Mouse (Mus musculus) ES-CJ7 (cell line): ENCODE data around the gene Itfg2.
A peak's percentile ranks its signal among the peaks of the same experiment; 100 is the strongest.
"Not testable (repeated sequence)": the region's sequence is repeated elsewhere in the genome, so short reads cannot be mapped to it uniquely, and the experiment has no call there.

Source experiments
- DNase-seq: peaks from one replicate; pipeline ENCODE4 v3.0.0; 2011; ENCODE audit warnings: low read depth, low spot score

Itfg2 gene

GRCm38 (mm10) chr6:128383752-128384151 is 41.0 kb downstream of the Itfg2 start:
- DNase-seq = no peak

- DNase-seq = no peak
Measured at GRCm38 (mm10) chr6:128381254-128381653, 43.5 kb downstream of the Itfg2 start.

GRCm38 (mm10) chr6:128380594-128381167 is 44.0 kb downstream of the Itfg2 start:
- DNase-seq = not testable (repeated sequence)

GRCm38 (mm10) chr6:128379636-128380035 is 45.1 kb downstream of the Itfg2 start:
- no peak for DNase-seq

- no peak for DNase-seq
Measured at GRCm38 (mm10) chr6:128376371-128377085, 48.2 kb downstream of the Itfg2 start.

GRCm38 (mm10) chr6:128375192-128375591 is 49.5 kb downstream of the Itfg2 start, which contains the start of the genes Tex52 and Gm44596:
Tex52 (plus strand) TSS chr6:128375456.
Gm44596 (plus strand) TSS chr6:128375503.
- peak; percentile 58 for DNase-seq

DNA sequence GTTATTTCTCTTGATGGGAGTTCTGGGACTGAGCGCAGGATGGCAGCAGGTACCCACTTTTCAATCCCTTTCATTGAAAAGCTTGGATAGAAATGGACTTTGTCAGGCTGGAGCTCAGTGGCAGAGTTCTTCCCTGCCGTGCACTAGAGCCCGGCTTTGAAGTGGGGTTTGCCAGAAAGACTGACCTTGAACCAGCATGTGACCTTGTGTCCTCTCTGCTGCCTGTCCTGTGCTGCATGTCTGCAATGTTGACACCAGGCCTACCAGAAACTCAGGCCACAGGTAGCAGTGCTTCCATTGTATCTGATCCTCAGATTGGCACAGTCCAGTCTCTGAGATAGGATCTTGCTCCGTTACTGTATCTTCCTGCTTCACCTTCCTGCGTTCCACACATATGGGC is 54.7 kb downstream of the Itfg2 start:
- DNase-seq = no peak

DNA sequence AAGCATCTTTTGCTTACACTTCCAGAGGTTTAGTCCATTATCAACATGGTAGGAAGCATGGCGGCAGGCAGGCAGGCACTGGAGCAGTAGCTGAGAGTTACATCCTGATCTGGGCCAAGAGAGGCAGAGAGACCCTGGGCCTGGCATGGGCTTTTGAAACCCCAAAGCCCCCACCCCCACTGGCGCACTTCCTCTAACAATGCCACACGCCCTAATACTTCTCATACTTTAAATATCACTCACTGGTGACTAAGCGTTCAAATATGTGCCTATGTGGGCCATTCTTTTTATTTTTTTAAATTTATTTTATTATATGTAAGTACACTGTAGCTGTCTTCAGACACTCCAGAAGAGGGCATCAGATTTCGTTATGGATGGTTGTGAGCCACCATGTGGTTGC is 58.3 kb downstream of the Itfg2 start:
- DNase-seq = no peak

DNA sequence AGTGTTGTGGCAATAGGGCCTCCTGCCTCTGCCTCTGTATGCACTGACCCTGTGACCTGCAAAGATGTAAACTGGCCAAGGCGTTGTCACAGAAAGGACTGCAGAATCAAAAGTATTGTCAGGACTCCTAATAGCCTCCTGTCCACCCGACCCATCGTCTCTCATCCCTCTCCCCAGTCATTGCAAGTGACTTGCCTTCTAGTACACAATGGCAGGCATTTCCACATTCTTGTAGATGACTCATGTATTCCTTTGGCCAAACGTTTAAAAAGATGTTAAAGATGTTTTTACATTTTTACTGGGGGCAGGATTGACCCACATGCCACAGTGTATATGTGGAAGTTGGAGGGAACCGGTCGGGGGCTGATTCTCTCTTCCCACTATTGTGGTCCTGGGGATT is 60.0 kb downstream of the Itfg2 start:
- no peak for DNase-seq

DNA sequence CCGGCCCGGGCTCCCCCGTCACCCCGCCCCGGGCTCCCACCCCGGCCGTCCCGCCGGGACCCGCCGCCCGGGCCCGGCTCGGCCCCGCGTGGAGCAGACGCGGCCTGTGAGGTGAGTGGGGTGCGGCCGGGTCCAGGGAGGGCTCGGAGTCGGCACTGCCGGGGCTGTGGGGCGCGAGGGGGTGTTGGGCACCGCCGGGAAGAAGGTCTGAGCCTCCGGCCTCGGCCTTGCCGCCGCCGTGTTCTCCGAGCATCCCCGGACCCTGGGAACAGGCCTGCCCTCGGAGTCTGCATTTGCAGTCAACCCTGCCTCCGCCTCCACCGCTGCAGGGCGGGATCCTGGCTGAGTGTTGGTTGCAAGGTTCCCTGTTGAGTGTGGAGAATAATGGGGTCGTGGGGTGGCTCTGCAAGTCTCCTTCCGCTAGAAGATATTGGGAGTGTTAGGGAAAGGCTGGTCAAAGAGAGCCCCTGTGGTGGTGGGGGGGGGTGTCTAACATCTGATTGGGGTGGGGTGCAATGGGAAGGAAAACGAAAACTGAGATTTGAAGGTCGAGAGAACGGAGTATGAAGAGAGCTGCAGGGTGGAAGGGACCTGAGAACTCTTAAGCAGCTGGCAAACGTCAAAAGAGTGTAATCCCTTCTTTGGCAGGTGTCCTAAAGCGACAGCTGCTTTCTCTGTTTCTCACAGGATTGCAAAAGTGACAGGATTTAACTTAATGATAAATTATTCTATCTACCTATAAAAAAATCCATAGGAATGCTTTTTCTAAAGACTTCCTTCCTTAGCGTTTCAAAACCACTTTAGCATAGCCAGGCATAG is 61.5 kb downstream of the Itfg2 start:
- DNase-seq = peak; percentile 65

- peak; percentile 84 for DNase-seq
Measured at GRCm38 (mm10) chr6:128362381-128363006, 62.2 kb downstream of the Itfg2 start, which contains the start of the genes Rhno1 and Foxm1. Rhno1 (minus strand) TSS chr6:128362911. Foxm1 (plus strand) TSS chr6:128362967.

DNA sequence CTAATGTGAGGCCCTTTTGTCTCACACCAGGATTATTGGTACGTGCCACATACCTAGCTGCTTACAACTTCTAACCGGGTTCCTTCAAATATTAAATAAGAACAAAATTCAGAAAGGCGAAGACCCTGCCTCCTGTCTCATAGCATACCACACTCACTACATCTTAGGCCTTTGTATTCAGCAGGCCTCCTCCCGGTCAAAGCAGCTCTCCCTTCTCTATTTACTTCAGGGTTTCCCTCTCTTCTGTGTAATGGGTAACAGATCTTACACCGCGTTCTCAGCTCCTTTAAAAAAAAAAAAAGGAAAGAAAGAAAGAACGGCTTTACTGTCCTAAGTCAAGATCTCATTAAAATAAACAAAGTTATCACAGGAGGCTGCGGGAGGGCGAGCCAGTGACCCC is 62.8 kb downstream of the Itfg2 start:
- DNase-seq = no peak
